Mouse (Mus musculus): ENCODE results near the gene Slc7a9. TPM values are rescaled to one million over a fixed set of nuclear protein-coding genes. Genes with fewer than 3 reads are reported as not detected.
A peak's percentile ranks its signal among the peaks of the same experiment; 100 is the strongest.

Slc7a9 gene
- total RNA-seq (2014; rRNA removed) (not detected in 2 replicates), polyA plus RNA-seq (2012; rRNA removed) (0.06 TPM in 1 of 2 replicates, not detected in the other)

GRCm38 (mm10) chr7:35447996-35448846 is at the start of gene Slc7a9:
Gene Slc7a9 (plus strand): TSS chr7:35448796.
- H3K27ac ChIP-seq (replicated peaks; ENCODE audit: insufficient read depth, low read depth, low read length) = no peak within 1 kb of the TSS
- H3K4me1 ChIP-seq (ENCODE audit: control insufficient read depth, insufficient read depth, low read length) = no peaks in the 10 kb centered on the region; the same call in 1 of the 2 replicates
- no peaks in the 10 kb centered on the region for H3K36me3 ChIP-seq (ENCODE audit: control insufficient read depth, insufficient read depth, low read length)
- no peak within 1 kb of the TSS for H3K4me3 ChIP-seq (ENCODE audit: insufficient read depth, low read depth, low read length)
- H3K9ac ChIP-seq (ENCODE audit: low read depth, low read length) = no peak within 1 kb of the TSS
- DNase-seq (ENCODE audit: extremely low read depth, low read depth, low spot score) = peak; percentile 22
- 29% methylated on average over 15 of the region's 15 CpGs for WGBS
- no peak for TF ChIP-seq CTCF (IDR thresholded peaks at IDR 0.05; ENCODE audit: low read depth, low read length)
- TF ChIP-seq POLR2A (IDR thresholded peaks at IDR 0.05; ENCODE audit: extremely low read depth, insufficient read depth, low read length) = no peak
- H3K27me3 ChIP-seq (ENCODE audit: control insufficient read depth, insufficient read depth, low read length) = no peaks in the 10 kb centered on the region
- no peaks in the 10 kb centered on the region for H3K79me2 ChIP-seq (ENCODE audit: control insufficient read depth, insufficient read depth, low read length)

- no peak overlapping the region for H3K27ac ChIP-seq (replicated peaks; ENCODE audit: insufficient read depth, low read depth, low read length)
- no peak overlapping the region for H3K4me3 ChIP-seq (ENCODE audit: insufficient read depth, low read depth, low read length)
- TF ChIP-seq CTCF (IDR thresholded peaks at IDR 0.05; ENCODE audit: low read depth, low read length) (no peak), POLR2A (IDR thresholded peaks at IDR 0.05; ENCODE audit: extremely low read depth, insufficient read depth, low read length) (no peak)
- H3K27me3 ChIP-seq (ENCODE audit: control insufficient read depth, insufficient read depth, low read length) = no peaks in the 10 kb centered on the region
- WGBS = 91% methylated on average over 4 of the region's 4 CpGs
- peaks cover under 1% of the 10 kb centered on the region; the same call in 1 of the 2 replicates for H3K4me1 ChIP-seq (ENCODE audit: control insufficient read depth, insufficient read depth, low read length)
- no peaks in the 10 kb centered on the region; the same call in 1 of the 2 replicates for H3K36me3 ChIP-seq (ENCODE audit: control insufficient read depth, insufficient read depth, low read length)
- no peak for DNase-seq (ENCODE audit: extremely low read depth, low read depth, low spot score)
- H3K79me2 ChIP-seq (ENCODE audit: control insufficient read depth, insufficient read depth, low read length) = no peaks in the 10 kb centered on the region
- no peak overlapping the region for H3K9ac ChIP-seq (ENCODE audit: low read depth, low read length)
Observed at GRCm38 (mm10) chr7:35401169-35401568, 47.4 kb upstream of the Slc7a9 start.

- DNase-seq (ENCODE audit: extremely low read depth, low read depth, low spot score) = no peak
- no peak for TF ChIP-seq POLR2A (IDR thresholded peaks at IDR 0.05; ENCODE audit: extremely low read depth, insufficient read depth, low read length)
- no peak for TF ChIP-seq CTCF (IDR thresholded peaks at IDR 0.05; ENCODE audit: low read depth, low read length)
- Histone ChIP-seq H3K9ac (ENCODE audit: low read depth, low read length) (no peak overlapping the region), H3K79me2 (ENCODE audit: control insufficient read depth, insufficient read depth, low read length) (no peaks in the 10 kb centered on the region), H3K36me3 (ENCODE audit: control insufficient read depth, insufficient read depth, low read length) (peaks cover 7% of the 10 kb centered on the region; the same call in 1 of the 2 replicates), H3K27ac (replicated peaks; ENCODE audit: insufficient read depth, low read depth, low read length) (no peak overlapping the region), H3K4me3 (ENCODE audit: insufficient read depth, low read depth, low read length) (no peak overlapping the region), H3K4me1 (ENCODE audit: control insufficient read depth, insufficient read depth, low read length) (no peaks in the 10 kb centered on the region), H3K27me3 (ENCODE audit: control insufficient read depth, insufficient read depth, low read length) (no peaks in the 10 kb centered on the region)
- 92% methylated on average over 5 of the region's 5 CpGs for WGBS
Observed at GRCm38 (mm10) chr7:35415226-35415625, 33.4 kb upstream of the Slc7a9 start.

- TF ChIP-seq POLR2A (IDR thresholded peaks at IDR 0.05; ENCODE audit: extremely low read depth, insufficient read depth, low read length) = no peak
- no peak for TF ChIP-seq CTCF (IDR thresholded peaks at IDR 0.05; ENCODE audit: low read depth, low read length)
- H3K79me2 ChIP-seq (ENCODE audit: control insufficient read depth, insufficient read depth, low read length) = no peaks in the 10 kb centered on the region
- no peak overlapping the region for H3K4me3 ChIP-seq (ENCODE audit: insufficient read depth, low read depth, low read length)
- peaks cover 9% of the 10 kb centered on the region; the same call in 1 of the 2 replicates for H3K36me3 ChIP-seq (ENCODE audit: control insufficient read depth, insufficient read depth, low read length)
- H3K27me3 ChIP-seq (ENCODE audit: control insufficient read depth, insufficient read depth, low read length) = no peaks in the 10 kb centered on the region
- no peak for DNase-seq (ENCODE audit: extremely low read depth, low read depth, low spot score)
- H3K4me1 ChIP-seq (ENCODE audit: control insufficient read depth, insufficient read depth, low read length) = no peaks in the 10 kb centered on the region
- H3K9ac ChIP-seq (ENCODE audit: low read depth, low read length) = no peak overlapping the region
- no peak overlapping the region for H3K27ac ChIP-seq (replicated peaks; ENCODE audit: insufficient read depth, low read depth, low read length)
- 92% methylated on average over 9 of the region's 9 CpGs for WGBS
Observed at GRCm38 (mm10) chr7:35415801-35416653, 32.6 kb upstream of the Slc7a9 start.

- H3K27me3 ChIP-seq (ENCODE audit: control insufficient read depth, insufficient read depth, low read length) = no peaks in the 10 kb centered on the region
Observed at GRCm38 (mm10) chr7:35416654-35416948, 32.0 kb upstream of the Slc7a9 start.

More at GRCm38 (mm10) chr7:35416654-35416948, 32.0 kb upstream of the Slc7a9 start:
- Histone ChIP-seq H3K9ac (ENCODE audit: low read depth, low read length) (no peak overlapping the region), H3K4me3 (ENCODE audit: insufficient read depth, low read depth, low read length) (no peak overlapping the region), H3K27ac (replicated peaks; ENCODE audit: insufficient read depth, low read depth, low read length) (no peak overlapping the region), H3K79me2 (ENCODE audit: control insufficient read depth, insufficient read depth, low read length) (no peaks in the 10 kb centered on the region), H3K36me3 (ENCODE audit: control insufficient read depth, insufficient read depth, low read length) (peaks cover 9% of the 10 kb centered on the region; the same call in 1 of the 2 replicates), H3K4me1 (ENCODE audit: control insufficient read depth, insufficient read depth, low read length) (no peaks in the 10 kb centered on the region)
- TF ChIP-seq CTCF (IDR thresholded peaks at IDR 0.05; ENCODE audit: low read depth, low read length) (no peak), POLR2A (IDR thresholded peaks at IDR 0.05; ENCODE audit: extremely low read depth, insufficient read depth, low read length) (no peak)
- no peak for DNase-seq (ENCODE audit: extremely low read depth, low read depth, low spot score)
- 89% methylated on average over 5 of the region's 5 CpGs for WGBS

Data from liver, adult 2 months (tissue).